Mouse (Mus musculus) urinary bladder, adult 18-20 months (tissue): ENCODE measurements around the gene Foxj2.
A peak's percentile ranks its signal among the peaks of the same experiment; 100 is the strongest.

Experiments
- DNase-seq, 2 experiments: peaks; one replicate each; pipeline ENCODE4 v3.0.0; 2022; ENCODE audit warnings: low spot score in 2 of 2, mixed read lengths in 2 of 2

The Foxj2 gene

GRCm38 (mm10) chr6:122812716-122813115, 7.0 kb upstream of the Foxj2 start:
- no peak for DNase-seq

GRCm38 (mm10) chr6:122813640-122814039, 6.1 kb upstream of the Foxj2 start:
- no peak for DNase-seq

DNA sequence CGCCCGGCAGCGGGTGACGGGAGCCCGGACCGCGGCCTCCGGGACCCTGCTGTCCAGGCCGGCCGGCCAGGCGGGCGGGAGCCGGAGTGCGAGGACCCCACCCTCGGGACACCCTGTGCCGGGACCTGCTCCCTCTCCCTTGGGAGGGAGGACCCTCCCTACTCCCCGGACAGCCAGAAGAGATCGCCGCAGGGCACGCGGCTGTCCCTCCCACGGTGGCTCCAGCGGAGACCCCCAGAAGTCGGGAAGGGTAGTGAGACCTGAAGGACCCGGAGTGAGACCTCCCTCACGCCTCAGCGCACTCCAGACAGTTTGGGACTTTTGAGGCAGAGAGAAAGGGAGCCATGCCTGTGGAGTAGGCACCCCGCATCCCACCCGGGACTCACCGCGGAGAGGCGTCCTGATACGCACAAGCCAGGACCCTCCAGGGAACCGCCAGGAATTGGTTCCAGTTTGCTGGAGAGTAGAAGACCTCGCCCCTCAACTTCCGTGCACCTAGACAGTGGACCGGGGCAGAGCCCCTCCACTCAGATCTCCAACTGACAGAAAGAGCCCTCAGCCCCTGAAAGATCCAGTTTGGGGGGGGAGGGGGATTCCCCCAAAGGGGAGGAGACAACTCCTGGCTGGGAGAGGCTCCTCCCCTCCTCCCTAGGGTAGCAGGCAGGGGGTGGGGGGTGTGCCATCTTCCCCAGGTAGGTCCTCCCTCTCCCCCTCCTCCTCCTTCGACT, 521 bp downstream of the Foxj2 start:
- no peak for DNase-seq

- DNase-seq, result no peak
These were observed 1.3 kb downstream of the Foxj2 start for GRCm38 (mm10) chr6:122820799-122821650.

DNA sequence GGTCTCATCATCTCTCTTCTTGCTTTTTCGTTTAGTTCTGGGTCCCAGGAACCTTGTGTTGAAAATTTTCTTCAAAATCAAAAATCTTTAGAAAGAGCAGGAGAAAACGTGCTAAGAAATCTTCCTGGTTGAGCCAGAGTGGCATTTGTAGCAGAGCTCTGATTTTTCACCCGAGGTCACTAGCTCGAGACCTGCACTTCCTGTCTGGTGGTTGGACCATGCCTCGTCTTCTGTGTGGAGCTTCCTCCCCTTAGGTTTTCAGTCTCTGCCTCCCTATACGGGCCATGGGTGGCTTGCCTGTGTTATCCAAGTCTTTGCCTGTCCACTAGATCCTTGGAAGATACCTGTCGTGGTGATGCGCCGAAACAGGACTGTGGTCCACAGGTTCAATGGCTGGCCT, 2.1 kb downstream of the Foxj2 start:
- DNase-seq, result no peak

GRCm38 (mm10) chr6:122824086-122824485, 4.4 kb downstream of the Foxj2 start:
- no peak for DNase-seq

- no peak for DNase-seq
These were observed 5.5 kb downstream of the Foxj2 start for GRCm38 (mm10) chr6:122825166-122825565.

GRCm38 (mm10) chr6:122825923-122826742, 6.4 kb downstream of the Foxj2 start:
- peak in 1 of 2 experiments; percentile 72 for DNase-seq

DNA sequence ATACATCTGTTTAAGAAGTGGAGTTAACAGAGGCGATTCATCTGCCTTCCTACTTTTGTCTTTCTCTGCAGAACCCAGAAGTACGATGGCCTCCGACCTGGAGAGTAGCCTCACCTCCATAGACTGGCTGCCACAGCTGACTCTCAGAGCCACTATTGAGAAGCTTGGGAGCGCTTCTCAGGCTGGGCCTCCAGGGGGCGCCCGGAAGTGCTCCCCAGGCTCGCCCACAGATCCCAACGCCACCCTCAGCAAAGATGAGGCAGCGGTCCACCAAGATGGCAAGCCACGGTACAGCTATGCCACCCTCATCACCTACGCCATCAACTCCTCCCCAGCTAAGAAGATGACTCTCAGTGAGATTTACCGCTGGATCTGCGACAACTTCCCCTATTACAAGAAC, 8.4 kb downstream of the Foxj2 start:
- DNase-seq, result no peak

GRCm38 (mm10) chr6:122832880-122833279, 13.2 kb downstream of the Foxj2 start:
- DNase-seq, result no peak

DNA sequence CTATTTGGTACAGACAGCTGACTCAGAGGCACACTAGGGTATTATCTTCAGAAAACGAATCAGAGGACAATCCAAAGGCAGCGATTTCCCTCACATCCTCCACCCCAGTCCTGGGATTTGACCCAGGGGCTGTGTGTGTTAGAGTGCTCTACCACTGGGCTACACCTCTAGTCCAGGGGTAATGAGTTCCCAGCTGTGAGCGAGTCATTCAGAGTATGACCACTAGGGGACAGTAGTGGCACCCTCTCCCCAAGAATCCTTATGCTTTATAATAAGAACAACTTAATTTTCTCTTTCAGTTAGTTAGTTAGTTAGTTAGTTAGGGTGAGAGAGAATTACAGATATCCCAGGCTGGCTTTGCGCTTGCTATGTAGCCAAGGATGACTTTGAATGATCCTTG, 14.7 kb downstream of the Foxj2 start:
- no peak for DNase-seq

DNA sequence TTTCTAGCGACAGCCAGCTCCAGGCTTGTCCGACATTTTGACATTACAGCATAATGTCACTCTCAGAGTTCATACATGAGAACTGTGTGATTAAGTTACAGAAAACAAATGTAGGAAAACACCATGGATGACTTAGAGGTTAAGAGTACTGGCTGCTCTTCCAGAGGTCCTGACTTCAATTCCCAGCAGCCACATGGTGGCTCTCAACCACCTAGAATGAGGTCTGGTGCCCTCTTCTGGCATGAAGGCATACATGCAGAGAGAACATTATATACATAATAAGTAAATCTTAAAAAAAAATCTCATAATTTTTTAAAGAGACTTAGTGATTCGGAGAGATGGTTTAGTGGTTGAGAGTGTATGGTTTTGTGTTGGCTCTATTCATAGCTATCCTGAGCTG, 17.3 kb downstream of the Foxj2 start:
- DNase-seq, result no peak

GRCm38 (mm10) chr6:122837539-122837938, 17.8 kb downstream of the Foxj2 start:
- DNase-seq, result no peak

DNA sequence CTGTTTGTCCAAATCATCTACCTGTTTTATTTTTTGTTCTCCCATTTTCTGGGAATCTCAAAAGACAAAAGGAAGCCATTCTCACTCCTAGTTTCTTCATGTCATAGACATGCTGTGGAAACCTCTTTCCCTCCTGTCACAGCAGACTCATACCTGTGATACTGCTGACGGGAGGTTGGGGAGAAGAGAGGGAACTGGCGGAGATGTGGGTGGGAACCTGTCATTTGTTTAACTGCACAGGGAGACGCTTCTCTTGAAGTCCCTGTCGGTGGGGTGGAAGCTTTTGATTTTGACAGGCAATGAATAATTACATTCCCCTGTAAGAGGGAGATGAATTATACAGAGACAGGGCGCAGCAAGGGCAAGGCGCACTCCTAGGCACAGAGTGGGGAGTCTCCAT, 24.0 kb downstream of the Foxj2 start:
- no peak for DNase-seq

GRCm38 (mm10) chr6:122852696-122853095, 33.0 kb downstream of the Foxj2 start:
- no peak for DNase-seq

DNA sequence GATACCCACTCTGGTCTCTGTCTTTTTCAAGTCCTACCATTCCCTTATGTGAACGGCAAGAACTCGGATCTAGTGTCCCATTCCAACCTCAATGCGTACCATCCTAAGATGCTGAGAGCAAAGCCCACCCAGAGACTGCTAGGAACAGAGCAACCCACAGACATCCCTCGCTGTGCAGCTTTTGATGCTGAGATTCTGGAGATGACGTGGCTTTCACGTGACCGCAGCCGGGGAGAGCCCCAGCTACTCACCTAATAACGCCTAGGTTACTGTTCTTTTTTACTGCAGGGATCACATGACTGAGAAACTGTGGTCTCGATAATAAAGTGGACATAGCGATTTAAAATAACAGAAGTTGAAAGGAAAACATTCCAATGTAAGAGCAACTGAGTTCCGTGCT, 34.8 kb downstream of the Foxj2 start:
- DNase-seq, result no peak

DNA sequence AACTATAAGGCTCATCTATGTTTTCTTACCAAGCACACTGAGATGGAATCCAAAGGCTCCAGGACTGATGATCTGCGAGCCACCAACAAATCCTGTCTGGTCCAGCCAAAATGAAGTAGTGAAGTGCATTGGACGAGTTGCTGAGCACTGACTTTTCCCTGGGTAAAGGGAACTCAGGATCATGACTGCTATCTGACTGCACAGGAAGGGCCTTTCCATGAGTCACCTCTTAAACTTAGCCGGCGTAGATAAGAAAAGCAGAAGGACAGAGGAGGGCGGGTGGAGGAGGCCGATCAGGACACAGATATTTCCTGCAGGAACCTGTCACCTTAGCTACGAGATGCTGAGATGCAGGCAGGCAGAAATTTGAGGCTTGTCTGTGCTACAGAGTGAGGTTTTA, 36.2 kb downstream of the Foxj2 start, which contains the start of gene C3ar1:
Gene C3ar1, minus strand, starts transcription at position 207 of the 400 bp plus-strand sequence.
- no peak for DNase-seq

- no peak for DNase-seq
These were observed 42.7 kb downstream of the Foxj2 start for GRCm38 (mm10) chr6:122862434-122862833.

DNA sequence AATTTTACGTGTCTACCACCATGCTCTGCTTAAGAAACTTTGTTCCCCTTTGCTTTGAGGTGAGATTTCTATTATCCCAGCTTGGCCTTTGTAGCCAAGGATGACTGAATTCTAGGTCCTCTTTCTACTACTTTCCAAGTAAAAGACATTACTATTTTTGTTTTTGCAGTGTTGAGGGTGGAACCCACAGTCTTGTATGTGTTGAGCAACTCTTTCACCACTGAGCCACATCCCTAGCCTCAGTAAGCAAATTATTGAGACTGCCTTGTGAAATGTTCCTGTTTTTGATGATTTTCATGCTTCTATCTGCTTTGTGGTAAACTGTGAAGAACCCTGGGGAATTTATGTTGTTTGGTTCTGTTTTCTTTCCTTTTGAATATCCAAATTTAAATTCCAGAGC, 43.2 kb downstream of the Foxj2 start:
- DNase-seq, result no peak

- no peak for DNase-seq
These were observed 48.2 kb downstream of the Foxj2 start for GRCm38 (mm10) chr6:122867914-122868313.

- DNase-seq, result peak in 1 of 2 experiments; percentile 11
These were observed 50.1 kb downstream of the Foxj2 start for GRCm38 (mm10) chr6:122869846-122870245.

- DNase-seq, result no peak
These were observed 53.1 kb downstream of the Foxj2 start for GRCm38 (mm10) chr6:122872800-122873199.
